Mouse (Mus musculus) lung, embryonic 16.5 days (tissue): Measurements from ENCODE around the gene Mov10. TPM values are rescaled to one million over a fixed set of nuclear protein-coding genes. Genes with fewer than 3 reads are reported as not detected.

Source experiments
- ATAC-seq: fragments of 200-750 bp; cut with Nextera tagmentation; 2 replicates; pipeline ENCODE4 v1.8.0; 2017; ENCODE audit warnings: low read depth, mild to moderate bottlenecking, moderate library complexity
- H3K27ac ChIP-seq: fragments of 300-500 bp; sonication (generic); 2 replicates; pipeline ENCODE4 v1.5.1; 2014; ENCODE audit warnings: mild to moderate bottlenecking, control low read depth, low read length
- H3K27me3 ChIP-seq: fragments of 300-500 bp; sonication (generic); 2 replicates; pipeline ENCODE4 v1.6.1; 2014; ENCODE audit warnings: low read depth, low read length, mixed read lengths; ENCODE audit not compliant: control insufficient read depth, insufficient read depth
- H3K36me3 ChIP-seq: fragments of 300-500 bp; sonication (generic); 2 replicates; pipeline ENCODE4 v1.6.1; 2014; ENCODE audit warnings: low read length; ENCODE audit not compliant: control insufficient read depth, insufficient read depth
- H3K4me1 ChIP-seq: fragments of 300-500 bp; sonication (generic); replicated peaks from 2 replicates; pipeline ENCODE4 v1.6.1; 2014; ENCODE audit warnings: low read length, mixed read lengths; ENCODE audit not compliant: control insufficient read depth, insufficient read depth
- H3K4me2 ChIP-seq: fragments of 300-500 bp; sonication (generic); 2 replicates; pipeline ENCODE4 v1.6.1; 2014; ENCODE audit warnings: low read depth, low read length, control low read depth
- H3K4me3 ChIP-seq: fragments of 300-500 bp; sonication (generic); 2 replicates; pipeline ENCODE4 v1.5.1; 2014; ENCODE audit warnings: mild to moderate bottlenecking, low read length, control low read depth
- H3K9ac ChIP-seq: fragments of 300-500 bp; sonication (generic); 2 replicates; pipeline ENCODE4 v1.6.1; 2014; ENCODE audit warnings: low read length, control low read depth
- H3K9me3 ChIP-seq: fragments of 300-500 bp; sonication (generic); 2 replicates; pipeline ENCODE4 v1.6.1; 2016; ENCODE audit warnings: low read length; ENCODE audit not compliant: control insufficient read depth
- WGBS: fragments of 180-500 bp; shearing (Covaris S2); extraction: QIAGEN DNeasy Blood & Tissue Kit; methylation state at CpG from one replicate; pipeline ENCODE4 v1.1.7; 2014; 5-methylcytosine and 5-hydroxymethylcytosine counted together
- polyA plus RNA-seq: library from polyadenylated mRNA; unstranded; fragments of >200 nt; fragmentation: Nextera tagmentation; extraction: Ambion mirVana; gene quantifications from 2 replicates; pipeline ENCODE4 v1.2.1, GENCODE M21; 2015

Gene Mov10
- polyA plus RNA-seq, 1 experiment from 2014 or later: 56.2 TPM

- Histone ChIP-seq H3K27ac (peak overlapping the region; percentile 89), H3K4me3 (peak overlapping the region; percentile 74), H3K4me1 (peaks cover 36% of the 10 kb centered on the region), H3K9ac (peak overlapping the region; percentile 81), H3K27me3 (no peaks in the 10 kb centered on the region), H3K9me3 (no peaks in the 10 kb centered on the region), H3K4me2 (peak overlapping the region; percentile 64), H3K36me3 (peaks cover 13% of the 10 kb centered on the region)
- 4% methylated on average over 10 of the region's 10 CpGs for WGBS
- ATAC-seq: peak; percentile 23
Measured at GRCm38 (mm10) chr3:104789312-104789605, 29.1 kb downstream of the Mov10 start.

GRCm38 (mm10) chr3:104788561-104789311 lies 29.6 kb downstream of the Mov10 start:
- Histone ChIP-seq H3K36me3 (peaks cover 12% of the 10 kb centered on the region), H3K4me3 (peak overlapping the region; percentile 74), H3K27me3 (no peaks in the 10 kb centered on the region), H3K4me2 (peak overlapping the region; percentile 64), H3K9ac (peak overlapping the region; percentile 81), H3K27ac (peak overlapping the region; percentile 89), H3K4me1 (peaks cover 31% of the 10 kb centered on the region), H3K9me3 (no peaks in the 10 kb centered on the region)
- ATAC-seq: peak; percentile 95
- WGBS: under 1% methylated on average over 42 of the region's 52 CpGs

- peak within 1 kb of the TSS; percentile 81 for H3K9ac ChIP-seq
- peaks cover 5% of the 10 kb centered on the region; the same call in 1 of the 2 replicates for H3K27me3 ChIP-seq
- H3K4me2 ChIP-seq: peak within 1 kb of the TSS; percentile 64
- peaks cover 24% of the 10 kb centered on the region for H3K4me1 ChIP-seq
- 22% methylated on average over 3 of the region's 3 CpGs for WGBS
- H3K9me3 ChIP-seq: no peaks in the 10 kb centered on the region
- peaks cover 8% of the 10 kb centered on the region for H3K36me3 ChIP-seq
- peak within 1 kb of the TSS; percentile 89 for H3K27ac ChIP-seq
- H3K4me3 ChIP-seq: peak within 1 kb of the TSS; percentile 74
- no peak; the same call in 1 of the 2 replicates for ATAC-seq
Measured at GRCm38 (mm10) chr3:104788075-104788474, 30.3 kb downstream of the Mov10 start, which contains the start of gene Rhoc. Gene Rhoc, plus strand, starts transcription at chr3:104788375.

GRCm38 (mm10) chr3:104785284-104785683 lies 33.1 kb downstream of the Mov10 start:
- H3K27me3 ChIP-seq: peaks cover 31% of the 10 kb centered on the region
- no peaks in the 10 kb centered on the region for H3K9me3 ChIP-seq
- WGBS: 88% methylated on average over 6 of the region's 6 CpGs
- no peaks in the 10 kb centered on the region for H3K36me3 ChIP-seq
- H3K9ac ChIP-seq: no peak overlapping the region
- H3K4me1 ChIP-seq: peaks cover 23% of the 10 kb centered on the region
- no peak for ATAC-seq
- H3K27ac ChIP-seq: no peak overlapping the region
- H3K4me2 ChIP-seq: no peak overlapping the region
- no peak overlapping the region for H3K4me3 ChIP-seq

GRCm38 (mm10) chr3:104783971-104784500 lies 34.3 kb downstream of the Mov10 start:
- 36% methylated on average over 14 of the region's 14 CpGs for WGBS
- H3K36me3 ChIP-seq: no peaks in the 10 kb centered on the region
- no peak overlapping the region for H3K27ac ChIP-seq
- ATAC-seq: no peak
- H3K27me3 ChIP-seq: peaks cover 42% of the 10 kb centered on the region
- H3K4me1 ChIP-seq: peaks cover 20% of the 10 kb centered on the region
- no peak overlapping the region for H3K4me2 ChIP-seq
- H3K4me3 ChIP-seq: no peak overlapping the region
- no peaks in the 10 kb centered on the region for H3K9me3 ChIP-seq
- no peak overlapping the region; the same call in 1 of the 2 replicates for H3K9ac ChIP-seq

- Histone ChIP-seq H3K4me2 (peak overlapping the region; percentile 99), H3K36me3 (no peaks in the 10 kb centered on the region), H3K4me3 (peak overlapping the region; percentile 62), H3K9me3 (no peaks in the 10 kb centered on the region), H3K27me3 (peaks cover 59% of the 10 kb centered on the region), H3K9ac (no peak overlapping the region), H3K27ac (no peak overlapping the region), H3K4me1 (peaks cover 20% of the 10 kb centered on the region)
- WGBS: 22% methylated on average over 12 of the region's 12 CpGs
- ATAC-seq: no peak
Measured at GRCm38 (mm10) chr3:104782061-104782681, 36.2 kb downstream of the Mov10 start.

GRCm38 (mm10) chr3:104781471-104781903 lies 36.9 kb downstream of the Mov10 start, which contains the start of gene Fam19a3:
Gene Fam19a3, minus strand, starts transcription at chr3:104781840.
- Histone ChIP-seq H3K27me3 (peaks cover 66% of the 10 kb centered on the region), H3K9me3 (no peaks in the 10 kb centered on the region), H3K4me2 (peak within 1 kb of the TSS; percentile 99), H3K27ac (no peak within 1 kb of the TSS), H3K36me3 (no peaks in the 10 kb centered on the region), H3K9ac (peak within 1 kb of the TSS; percentile 56), H3K4me1 (peaks cover 20% of the 10 kb centered on the region), H3K4me3 (peak within 1 kb of the TSS; percentile 62)
- under 1% methylated on average over 26 of the region's 26 CpGs for WGBS
- ATAC-seq: peak; percentile 18

GRCm38 (mm10) chr3:104780561-104781420 lies 37.6 kb downstream of the Mov10 start, which contains the start of gene Ppm1j:
Gene Ppm1j, plus strand, starts transcription at chr3:104781056.
- H3K9ac ChIP-seq: peak within 1 kb of the TSS; percentile 56
- ATAC-seq: peak; percentile 87
- H3K4me3 ChIP-seq: peak within 1 kb of the TSS; percentile 62
- H3K36me3 ChIP-seq: no peaks in the 10 kb centered on the region
- peaks cover 20% of the 10 kb centered on the region for H3K4me1 ChIP-seq
- peak within 1 kb of the TSS; percentile 99 for H3K4me2 ChIP-seq
- H3K27ac ChIP-seq: no peak within 1 kb of the TSS
- no peaks in the 10 kb centered on the region for H3K9me3 ChIP-seq
- under 1% methylated on average over 56 of the region's 56 CpGs for WGBS
- H3K27me3 ChIP-seq: peaks cover 69% of the 10 kb centered on the region
